21 mouse cellular contexts compared by ENCODE assay signal in the genomic region with DNA sequence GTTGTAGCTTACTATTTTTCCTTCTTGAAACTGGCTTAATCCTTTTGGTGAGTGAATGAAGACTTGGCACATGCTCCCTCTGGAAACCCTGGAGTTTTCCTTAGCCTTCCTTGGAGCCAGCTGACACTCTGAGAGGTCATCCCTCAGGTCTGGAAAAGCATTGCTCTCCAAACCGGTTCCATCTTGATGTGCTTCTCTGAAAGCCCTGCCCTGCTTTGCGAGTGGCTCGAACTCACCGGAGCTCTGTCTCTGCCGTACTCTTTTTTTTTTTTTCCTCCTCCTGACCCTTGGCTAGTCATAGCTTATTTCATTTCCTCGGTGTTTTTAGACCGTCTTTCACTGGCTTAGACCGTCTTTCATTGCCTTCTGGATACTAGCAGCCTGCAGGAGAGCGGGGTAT. TPM values are rescaled to one million over a fixed set of nuclear protein-coding genes. Genes with fewer than 3 reads are reported as not detected.
DNase-seq lines count a peak whose midpoint lies in the region; ATAC-seq and TF ChIP-seq lines count a peak whose summit lies in the region.
"Had no signal": no experiment of that assay in that cellular context is flagged by ENCODE, and none has a peak within 500 bp of the region (broad histone marks: within the 10 kb centered on the region; RNA-seq: fewer than 3 reads in every experiment).

No protein-coding gene starts in this region.

- no peaks in the 10 kb centered on the region for H3K36me3 ChIP-seq in embryonic facial prominence, embryonic 13.5 days
- no peaks in the 10 kb centered on the region for H3K36me3 ChIP-seq in embryonic facial prominence, embryonic 10.5 days (replicated peaks)
- no peaks in the 10 kb centered on the region for H3K36me3 ChIP-seq in hindbrain, postnatal 0 days (ENCODE audit: insufficient read depth, low read length)
- H3K36me3 ChIP-seq in neural tube, embryonic 15.5 days, result no peaks in the 10 kb centered on the region
- H3K36me3 ChIP-seq: liver, embryonic 15.5 days had no signal

- no peak for ATAC-seq in embryonic facial prominence, embryonic 13.5 days (ENCODE audit: insufficient number of reproducible peaks, insufficient read depth, low FRiP score, low TSS enrichment, low read depth)
- no peak for ATAC-seq in hindbrain, postnatal 0 days
- no peak for ATAC-seq in neural tube, embryonic 15.5 days (ENCODE audit: low FRiP score)
- no peak for ATAC-seq in erythroblast, adult 5-6 weeks (replicated peaks; ENCODE audit: low FRiP score, poor library complexity, severe bottlenecking)
- ATAC-seq: forebrain, embryonic 16.5 days had no signal

- no peak overlapping the region for H3K4me3 ChIP-seq in embryonic facial prominence, embryonic 13.5 days
- H3K4me3 ChIP-seq in embryonic facial prominence, embryonic 10.5 days, result no peak overlapping the region
- no peak overlapping the region for H3K4me3 ChIP-seq in hindbrain, postnatal 0 days (ENCODE audit: low read length)
- 0 out of 2 replicates have a peak overlapping the region, but pooled peaks have one; percentile 13 for H3K4me3 ChIP-seq in neural tube, embryonic 15.5 days (replicated peaks)
- H3K4me3 ChIP-seq: liver, embryonic 15.5 days; myocyte had no signal

- no peaks in the 10 kb centered on the region for H3K27me3 ChIP-seq in embryonic facial prominence, embryonic 13.5 days
- no peaks in the 10 kb centered on the region for H3K27me3 ChIP-seq in embryonic facial prominence, embryonic 10.5 days (replicated peaks; ENCODE audit: low read depth, poor library complexity, severe bottlenecking)
- H3K27me3 ChIP-seq in hindbrain, postnatal 0 days (ENCODE audit: insufficient read depth, low read length), result no peaks in the 10 kb centered on the region; the same call in 1 of the 2 replicates
- 0 out of 2 replicates have a peak, but pooled peaks cover 5% of the 10 kb centered on the region for H3K27me3 ChIP-seq in neural tube, embryonic 15.5 days (replicated peaks)
- H3K27me3 ChIP-seq: liver, embryonic 15.5 days had no signal

- peak overlapping the region; percentile 20; the same call in 1 of the 2 replicates for H3K4me2 ChIP-seq in embryonic facial prominence, embryonic 13.5 days
- peak overlapping the region; percentile 39 for H3K4me2 ChIP-seq in hindbrain, postnatal 0 days (ENCODE audit: low read depth, low read length)
- peak overlapping the region; percentile 47 for H3K4me2 ChIP-seq in neural tube, embryonic 15.5 days
- H3K4me2 ChIP-seq: liver, embryonic 15.5 days had no signal

- DNase-seq in embryonic facial prominence, embryonic 10.5 days (ENCODE audit: low spot score), result no peak
- DNase-seq in kidney, postnatal 25 days, result peak; percentile 14 to 46
- no peak for DNase-seq in kidney, adult 8-10 months
- DNase-seq in hindbrain, postnatal 0 days (ENCODE audit: low spot score), result no peak
- no peak for DNase-seq in urinary bladder, adult 18-20 months (ENCODE audit: low spot score in 2 of 2)
- DNase-seq: adrenal gland, postnatal 25 days; cerebellum, adult 11-12 months; heart, adult 18-20 months; lung, postnatal 4 days; right cerebral cortex, adult 18-20 months; thymus, adult 2 months had no signal

- peaks cover 25% of the 10 kb centered on the region for H3K4me1 ChIP-seq in embryonic facial prominence, embryonic 13.5 days
- H3K4me1 ChIP-seq in embryonic facial prominence, embryonic 10.5 days, result peaks cover 21% of the 10 kb centered on the region
- H3K4me1 ChIP-seq in hindbrain, postnatal 0 days (ENCODE audit: insufficient read depth, low read length), result peaks cover 5% of the 10 kb centered on the region; the same call in 1 of the 2 replicates
- peaks cover 16% of the 10 kb centered on the region for H3K4me1 ChIP-seq in neural tube, embryonic 15.5 days
- H3K4me1 ChIP-seq: liver, embryonic 15.5 days had no signal

- no peak overlapping the region for H3K9ac ChIP-seq in embryonic facial prominence, embryonic 13.5 days
- H3K9ac ChIP-seq in hindbrain, postnatal 0 days (replicated peaks; ENCODE audit: low read length), result no peak overlapping the region
- no peak overlapping the region for H3K9ac ChIP-seq in neural tube, embryonic 15.5 days (replicated peaks)
- H3K9ac ChIP-seq: liver, embryonic 15.5 days had no signal

- TF ChIP-seq CTCF in hindbrain, postnatal 0 days (IDR thresholded peaks at IDR 0.05; ENCODE audit: low read depth), result no peak

- H3K9me3 ChIP-seq in embryonic facial prominence, embryonic 13.5 days, result no peaks in the 10 kb centered on the region
- H3K9me3 ChIP-seq in embryonic facial prominence, embryonic 10.5 days, result no peaks in the 10 kb centered on the region
- H3K9me3 ChIP-seq in hindbrain, postnatal 0 days (ENCODE audit: low read length), result no peaks in the 10 kb centered on the region
- no peaks in the 10 kb centered on the region for H3K9me3 ChIP-seq in neural tube, embryonic 15.5 days (replicated peaks)
- H3K9me3 ChIP-seq: liver, embryonic 15.5 days had no signal

- H3K27ac ChIP-seq in embryonic facial prominence, embryonic 13.5 days, result no peak overlapping the region
- H3K27ac ChIP-seq in embryonic facial prominence, embryonic 10.5 days (replicated peaks), result no peak overlapping the region
- H3K27ac ChIP-seq in hindbrain, postnatal 0 days, result no peak overlapping the region
- H3K27ac ChIP-seq in neural tube, embryonic 15.5 days (replicated peaks), result no peak overlapping the region
- H3K27ac ChIP-seq: liver, embryonic 15.5 days had no signal

- WGBS in embryonic facial prominence, embryonic 13.5 days, result 43% methylated on average over 9 of the region's 9 CpGs
- WGBS in embryonic facial prominence, embryonic 10.5 days, result 51% methylated on average over 9 of the region's 9 CpGs
- 27% methylated on average over 9 of the region's 9 CpGs for WGBS in hindbrain, postnatal 0 days
- 28% methylated on average over 9 of the region's 9 CpGs for WGBS in neural tube, embryonic 15.5 days

RNA-seq across cellular contexts. Expression of a gene that starts 49.5 kb away (rescaled TPM):
- 26.5 and 27.9 TPM in 2 replicates for polyA plus RNA-seq in embryonic facial prominence, embryonic 13.5 days (2015; fragmentation: Nextera tagmentation; extraction: Ambion mirVana)
- 38.2 and 38.5 TPM in 2 replicates for polyA plus RNA-seq in embryonic facial prominence, embryonic 10.5 days (2016; fragmentation: Nextera tagmentation; extraction: Ambion mirVana)
- total RNA-seq in hindbrain, postnatal 0 days (2014; rRNA removed), result 22.4 and 33.6 TPM in 2 replicates
- polyA plus RNA-seq in hindbrain, postnatal 0 days (2015; fragmentation: Nextera tagmentation; extraction: Ambion mirVana), result 23.0 and 26.6 TPM in 2 replicates
- 26.9 and 27.4 TPM in 2 replicates for polyA plus RNA-seq in neural tube, embryonic 15.5 days (2015; fragmentation: Nextera tagmentation; extraction: Ambion mirVana)
- 4.8 and 6.7 TPM in 2 replicates for total RNA-seq in erythroblast, adult 5-6 weeks (2015; ENCODE audit: low replicate concordance)
- 10.6 and 12.1 TPM in 2 replicates for total RNA-seq in erythroblast, adult 5-6 weeks (2017; ENCODE audit: low replicate concordance)

RNA-seq across cellular contexts. Expression of a gene that starts 58.7 kb away (rescaled TPM):
- not detected in 2 replicates for polyA plus RNA-seq in embryonic facial prominence, embryonic 13.5 days (2015; fragmentation: Nextera tagmentation; extraction: Ambion mirVana)
- polyA plus RNA-seq in embryonic facial prominence, embryonic 10.5 days (2016; fragmentation: Nextera tagmentation; extraction: Ambion mirVana), result not detected in 2 replicates
- total RNA-seq in hindbrain, postnatal 0 days (2014; rRNA removed), result not detected in 2 replicates
- not detected in 2 replicates for polyA plus RNA-seq in hindbrain, postnatal 0 days (2015; fragmentation: Nextera tagmentation; extraction: Ambion mirVana)
- not detected in 2 replicates for polyA plus RNA-seq in neural tube, embryonic 15.5 days (2015; fragmentation: Nextera tagmentation; extraction: Ambion mirVana)
- total RNA-seq in erythroblast, adult 5-6 weeks (2015; ENCODE audit: low replicate concordance), result not detected in 2 replicates
- total RNA-seq in erythroblast, adult 5-6 weeks (2017; ENCODE audit: low replicate concordance), result not detected in 2 replicates
- total RNA-seq: adrenal gland, postnatal 25 days; heart, adult 18-20 months; heart, postnatal 25 days; layer of hippocampus, adult 18-20 months; left cerebral cortex, postnatal 25 days had no signal
- polyA plus RNA-seq: embryonic facial prominence, embryonic 11.5 days; forebrain, embryonic 16.5 days; liver, embryonic 15.5 days; myocyte; thymus, adult 2 months had no signal

Comparison
In these comparisons a context has a peak if more than half of its experiments do, and no peak if none do; other contexts are left out.
1. DNase-seq: peak in kidney, postnatal 25 days (2 of 2); none in embryonic facial prominence, embryonic 10.5 days (single experiment), kidney, adult 8-10 months (0 of 2), hindbrain, postnatal 0 days (single experiment) and urinary bladder, adult 18-20 months (0 of 2).
2. Peak in every context shown above with its lines, with median percentiles within 50 percentile points of each other: H3K4me2 ChIP-seq.